Mouse (Mus musculus) testis, adult 10 weeks (tissue): ENCODE measurements around the gene Apbb1. TPM values are rescaled to one million over a fixed set of nuclear protein-coding genes. Genes with fewer than 3 reads are reported as not detected.

Source experiments
- polyA plus RNA-seq: library from polyadenylated mRNA; stranded (reverse); fragments of 350-450 nt; fragmentation: Illumina TruSeq; extraction: RNeasy Lipid Tissue Mini Kit (QIAGEN cat#74804); gene quantifications from one replicate; pipeline ENCODE4 v1.2.3, GENCODE M21; 2014; ENCODE audit warnings: low read depth, low replicate concordance

The Apbb1 gene
- polyA plus RNA-seq = 0.71 TPM

GRCm38 (mm10) chr7:105581094-105581703 lies at the start of gene Apbb1:
TSS of gene Apbb1 (minus strand) at chr7:105581653.

GRCm38 (mm10) chr7:105554212-105554942 lies 27.1 kb downstream of the Apbb1 start, which contains the start of gene Smpd1:
TSS of gene Smpd1 (plus strand) at chr7:105554360.

Other genes with a start within 250 kb of the Apbb1 start
- 0.25 TPM for gene Olfr690, start 247.5 kb downstream of the Apbb1 start, polyA plus RNA-seq
- 0.31 TPM for gene Olfr691, start 239.4 kb downstream of the Apbb1 start, polyA plus RNA-seq
- gene Olfr692, start 213.4 kb downstream of the Apbb1 start, polyA plus RNA-seq = not detected
- 3.9 TPM for gene Gm5901, start 206.6 kb downstream of the Apbb1 start, polyA plus RNA-seq
- gene Fam160a2, start 181.6 kb downstream of the Apbb1 start, polyA plus RNA-seq = 9.2 TPM
- gene Cnga4, start 177.1 kb downstream of the Apbb1 start, polyA plus RNA-seq = 1.8 TPM
- gene Cckbr, start 155.9 kb downstream of the Apbb1 start, polyA plus RNA-seq = not detected
- 0.69 TPM for gene Cavin3, start 99.4 kb downstream of the Apbb1 start, polyA plus RNA-seq
- 0.62 TPM for gene Smpd1, start 27.3 kb downstream of the Apbb1 start, polyA plus RNA-seq
- gene Hpx, start 18.5 kb upstream of the Apbb1 start, polyA plus RNA-seq = not detected
- 2.0 TPM for gene Trim3, start 51.9 kb upstream of the Apbb1 start, polyA plus RNA-seq
- gene Timm10b, start 58.4 kb upstream of the Apbb1 start, polyA plus RNA-seq = 17.1 TPM
- 3.4 TPM for gene Arfip2, start 58.8 kb upstream of the Apbb1 start, polyA plus RNA-seq
- gene Gm45799, start 58.9 kb upstream of the Apbb1 start, polyA plus RNA-seq = not detected
- gene Dnhd1, start 69.2 kb upstream of the Apbb1 start, polyA plus RNA-seq = 27.6 TPM
- gene Ilk, start 154.9 kb upstream of the Apbb1 start, polyA plus RNA-seq = 17.2 TPM
- 9.8 TPM for gene Rrp8, start 155.7 kb upstream of the Apbb1 start, polyA plus RNA-seq
- gene Taf10, start 162.7 kb upstream of the Apbb1 start, polyA plus RNA-seq = 21.1 TPM
- 9.5 TPM for gene Tpp1, start 170.6 kb upstream of the Apbb1 start, polyA plus RNA-seq
- 0.10 TPM for gene Dchs1, start 206.0 kb upstream of the Apbb1 start, polyA plus RNA-seq
- 10.1 TPM for gene Mrpl17, start 229.4 kb upstream of the Apbb1 start, polyA plus RNA-seq